Mouse (Mus musculus) heart, postnatal 0 days (tissue): ENCODE measurements at regions not wholly inside any gene's neighbourhood (a gene's known extent, or its start where the extent isn't known, plus 50 kb on each side); places are given as distances from the start of the nearest gene placed in this dataset.

ENCODE experiments used
- CTCF ChIP-seq: IDR thresholded peaks from 2 replicates; pipeline ENCODE4 v1.5.1; 2016; ENCODE audit warnings: antibody characterized with exemption, control low read depth, low read depth
- EP300 ChIP-seq: IDR thresholded peaks from 2 replicates; pipeline ENCODE4 v1.6.1; 2016; ENCODE audit warnings: antibody characterized with exemption, low read depth

DNA sequence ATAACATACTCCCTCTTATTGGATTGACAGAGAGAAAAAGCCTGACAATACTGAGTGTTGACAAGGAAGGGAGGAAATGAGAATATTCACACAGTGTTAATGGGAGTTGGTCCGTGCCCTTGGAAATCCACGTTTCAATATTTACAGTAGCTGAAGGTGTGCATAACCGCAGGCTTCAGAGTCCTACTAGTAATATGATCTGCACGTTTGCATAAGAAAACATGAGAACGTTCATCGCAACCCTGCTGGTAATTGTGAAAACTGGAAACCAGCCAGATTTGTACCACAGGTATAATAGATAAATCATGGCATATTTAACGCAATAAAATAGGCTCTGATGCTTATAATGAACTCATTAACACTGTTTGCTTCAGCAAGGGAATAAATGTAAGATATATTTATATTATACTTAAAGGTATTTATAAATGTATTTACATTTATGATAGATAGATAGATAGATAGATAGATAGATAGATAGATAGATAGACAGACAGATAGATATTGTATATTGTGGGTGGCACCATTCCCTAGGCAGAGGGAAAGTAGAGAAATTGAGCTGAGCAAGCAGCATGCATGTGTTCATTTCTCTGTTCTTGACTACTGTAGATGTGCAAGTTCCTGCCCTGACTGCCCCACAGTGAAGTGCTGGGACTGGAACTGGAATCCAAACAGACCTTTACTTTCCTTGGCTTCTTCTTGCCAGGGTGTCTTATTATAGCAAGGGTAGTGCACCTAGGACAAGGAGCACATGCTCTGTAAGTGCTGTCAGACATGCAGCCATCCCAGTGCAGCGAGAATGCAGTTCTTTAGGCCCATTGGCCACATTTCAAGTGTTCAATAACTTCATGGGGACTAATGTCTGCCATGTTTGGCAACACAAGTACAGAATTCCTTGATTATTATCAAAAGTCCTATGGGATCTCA is 117.6 kb upstream of the Cpm start:
- TF ChIP-seq EP300 (no peak), CTCF (no peak)
